Mouse (Mus musculus): ENCODE results near the gene Loxl3.

Loxl3 gene

GRCm38 (mm10) chr6:83033249-83034185, at the start of gene Loxl3, which contains the start of gene Dok1:
Gene Loxl3 (plus strand): TSS chr6:83034173.
Gene Dok1 (minus strand): TSS chr6:83033471.
- DNase-seq (ENCODE audit: low read depth, low spot score): no peak

GRCm38 (mm10) chr6:82987411-82987971, 46.5 kb upstream of the Loxl3 start:
- no peak for DNase-seq (ENCODE audit: low read depth, low spot score)

- no peak for DNase-seq (ENCODE audit: low read depth, low spot score)
These were observed 40.3 kb upstream of the Loxl3 start for GRCm38 (mm10) chr6:82993696-82994095.

- DNase-seq (ENCODE audit: low read depth, low spot score): no peak
These were observed 39.6 kb upstream of the Loxl3 start for GRCm38 (mm10) chr6:82994372-82994771.

- DNase-seq (ENCODE audit: low read depth, low spot score): peak; percentile 93
These were observed 37.1 kb upstream of the Loxl3 start for GRCm38 (mm10) chr6:82996740-82997315.

GRCm38 (mm10) chr6:82997511-82998102, 36.4 kb upstream of the Loxl3 start:
- DNase-seq (ENCODE audit: low read depth, low spot score): peak; percentile 27

GRCm38 (mm10) chr6:82998326-82998725, 35.6 kb upstream of the Loxl3 start:
- no peak for DNase-seq (ENCODE audit: low read depth, low spot score)

- DNase-seq (ENCODE audit: low read depth, low spot score): no peak
These were observed 34.0 kb upstream of the Loxl3 start for GRCm38 (mm10) chr6:82999986-83000385.

- no peak for DNase-seq (ENCODE audit: low read depth, low spot score)
These were observed 30.9 kb upstream of the Loxl3 start for GRCm38 (mm10) chr6:83003082-83003481.

GRCm38 (mm10) chr6:83003850-83004249, 30.1 kb upstream of the Loxl3 start:
- DNase-seq (ENCODE audit: low read depth, low spot score): no peak

GRCm38 (mm10) chr6:83004309-83004708, 29.7 kb upstream of the Loxl3 start:
- no peak for DNase-seq (ENCODE audit: low read depth, low spot score)

GRCm38 (mm10) chr6:83004872-83005271, 29.1 kb upstream of the Loxl3 start:
- peak; percentile 33 for DNase-seq (ENCODE audit: low read depth, low spot score)

GRCm38 (mm10) chr6:83005444-83006011, 28.4 kb upstream of the Loxl3 start:
- DNase-seq (ENCODE audit: low read depth, low spot score): no peak

- DNase-seq (ENCODE audit: low read depth, low spot score): no peak
These were observed 27.9 kb upstream of the Loxl3 start for GRCm38 (mm10) chr6:83006114-83006513.

GRCm38 (mm10) chr6:83008659-83009058, 25.3 kb upstream of the Loxl3 start:
- DNase-seq (ENCODE audit: low read depth, low spot score): no peak

- no peak for DNase-seq (ENCODE audit: low read depth, low spot score)
These were observed 24.0 kb upstream of the Loxl3 start for GRCm38 (mm10) chr6:83010010-83010409.

GRCm38 (mm10) chr6:83011255-83011654, 22.7 kb upstream of the Loxl3 start:
- no peak for DNase-seq (ENCODE audit: low read depth, low spot score)

- DNase-seq (ENCODE audit: low read depth, low spot score): no peak
These were observed 22.2 kb upstream of the Loxl3 start for GRCm38 (mm10) chr6:83011756-83012155.

GRCm38 (mm10) chr6:83013444-83013843, 20.5 kb upstream of the Loxl3 start:
- DNase-seq (ENCODE audit: low read depth, low spot score): no peak

- DNase-seq (ENCODE audit: low read depth, low spot score): no peak
These were observed 19.2 kb upstream of the Loxl3 start for GRCm38 (mm10) chr6:83014482-83015466.

GRCm38 (mm10) chr6:83015749-83016148, 18.2 kb upstream of the Loxl3 start:
- DNase-seq (ENCODE audit: low read depth, low spot score): no peak
